14 mouse cellular contexts compared by ENCODE assay signal in genomic region chr1:132128311-132128710, GRCm38 (mm10). TPM values are rescaled to one million over a fixed set of nuclear protein-coding genes. Genes with fewer than 3 reads are reported as not detected.
A peak's percentile ranks its signal among the peaks of the same experiment; 100 is the strongest.
DNase-seq lines count a peak whose midpoint lies in the region; ATAC-seq lines count a peak whose summit lies in the region.
"Had no signal": no experiment of that assay in that cellular context is flagged by ENCODE, and none has a peak within 500 bp of the region (broad histone marks: within the 10 kb centered on the region; RNA-seq: fewer than 3 reads in every experiment).

No protein-coding gene starts in this region.

- peak; percentile 24; the same call in 1 of the 2 replicates for ATAC-seq in kidney, embryonic 15.5 days (replicated peaks; ENCODE audit: low FRiP score)
- ATAC-seq in kidney, embryonic 16.5 days (ENCODE audit: low FRiP score, low TSS enrichment): peak; percentile 28; the same call in 1 of the 2 replicates
- no peak for ATAC-seq in stomach, embryonic 15.5 days (ENCODE audit: insufficient read depth, low FRiP score, low read depth)
- ATAC-seq in hindbrain, embryonic 14.5 days (ENCODE audit: low FRiP score): no peak
- ATAC-seq in midbrain, embryonic 16.5 days: no peak
- ATAC-seq: intestine, postnatal 0 days; midbrain, embryonic 15.5 days had no signal

- peaks cover 57% of the 10 kb centered on the region for H3K4me1 ChIP-seq in kidney, embryonic 15.5 days
- peaks cover 45% of the 10 kb centered on the region for H3K4me1 ChIP-seq in kidney, embryonic 16.5 days (ENCODE audit: insufficient read depth, low read length)
- H3K4me1 ChIP-seq in stomach, embryonic 15.5 days: peaks cover 30% of the 10 kb centered on the region
- H3K4me1 ChIP-seq in hindbrain, embryonic 14.5 days (replicated peaks; ENCODE audit: control insufficient read depth, insufficient read depth, low read length): no peaks in the 10 kb centered on the region; the same call in 1 of the 2 replicates
- peaks cover 9% of the 10 kb centered on the region; the same call in 1 of the 2 replicates for H3K4me1 ChIP-seq in midbrain, embryonic 16.5 days (ENCODE audit: control insufficient read depth, insufficient read depth, low read length)

- no peaks in the 10 kb centered on the region for H3K27me3 ChIP-seq in kidney, embryonic 15.5 days
- no peaks in the 10 kb centered on the region for H3K27me3 ChIP-seq in kidney, embryonic 16.5 days (ENCODE audit: insufficient read depth, low read length)
- no peaks in the 10 kb centered on the region; the same call in 1 of the 2 replicates for H3K27me3 ChIP-seq in stomach, embryonic 15.5 days (replicated peaks)
- no peaks in the 10 kb centered on the region for H3K27me3 ChIP-seq in hindbrain, embryonic 14.5 days (ENCODE audit: control insufficient read depth, insufficient read depth, low read length)
- no peaks in the 10 kb centered on the region for H3K27me3 ChIP-seq in midbrain, embryonic 16.5 days (ENCODE audit: control insufficient read depth, insufficient read depth, low read depth, low read length)
- H3K27me3 ChIP-seq: limb, embryonic 13.5 days; midbrain, embryonic 15.5 days; neural tube, embryonic 13.5 days had no signal

- WGBS in kidney, embryonic 15.5 days: 45% methylated on average over 7 of the region's 7 CpGs
- WGBS in kidney, embryonic 16.5 days: 47% methylated on average over 7 of the region's 7 CpGs
- WGBS in stomach, embryonic 15.5 days: 54% methylated on average over 7 of the region's 7 CpGs
- WGBS in hindbrain, embryonic 14.5 days: 73% methylated on average over 7 of the region's 7 CpGs
- 88% methylated on average over 7 of the region's 7 CpGs for WGBS in midbrain, embryonic 16.5 days

- no peaks in the 10 kb centered on the region for H3K36me3 ChIP-seq in kidney, embryonic 15.5 days
- no peaks in the 10 kb centered on the region for H3K36me3 ChIP-seq in kidney, embryonic 16.5 days (ENCODE audit: insufficient read depth, low read length)
- no peaks in the 10 kb centered on the region for H3K36me3 ChIP-seq in stomach, embryonic 15.5 days
- no peaks in the 10 kb centered on the region for H3K36me3 ChIP-seq in hindbrain, embryonic 14.5 days (replicated peaks; ENCODE audit: control insufficient read depth, insufficient read depth)
- H3K36me3 ChIP-seq in midbrain, embryonic 16.5 days (ENCODE audit: control insufficient read depth, insufficient read depth, low read length): no peaks in the 10 kb centered on the region
- H3K36me3 ChIP-seq: limb, embryonic 13.5 days; midbrain, embryonic 15.5 days; neural tube, embryonic 13.5 days had no signal

- no peak overlapping the region for H3K4me3 ChIP-seq in kidney, embryonic 15.5 days (replicated peaks)
- H3K4me3 ChIP-seq in kidney, embryonic 16.5 days (ENCODE audit: low read length): no peak overlapping the region
- no peak overlapping the region for H3K4me3 ChIP-seq in stomach, embryonic 15.5 days (replicated peaks)
- no peak overlapping the region for H3K4me3 ChIP-seq in hindbrain, embryonic 14.5 days (replicated peaks; ENCODE audit: low read length)
- H3K4me3 ChIP-seq in midbrain, embryonic 16.5 days (ENCODE audit: low read depth, low read length): no peak overlapping the region
- H3K4me3 ChIP-seq: limb, embryonic 13.5 days; midbrain, embryonic 15.5 days; neural tube, embryonic 13.5 days had no signal

- peak; percentile 32 for DNase-seq in gastrocnemius, postnatal 25 days
- DNase-seq in gastrocnemius, postnatal 10 days: no peak
- no peak for DNase-seq in kidney, adult 8-10 months
- DNase-seq in hindbrain, embryonic 14.5 days (ENCODE audit: low spot score): no peak
- DNase-seq: cerebellum, adult 9-11 months; thymus, adult 2 months had no signal

- H3K9ac ChIP-seq in kidney, embryonic 15.5 days: no peak overlapping the region
- peak overlapping the region; percentile 5; the same call in 1 of the 2 replicates for H3K9ac ChIP-seq in kidney, embryonic 16.5 days (replicated peaks; ENCODE audit: low read length)
- no peak overlapping the region for H3K9ac ChIP-seq in stomach, embryonic 15.5 days
- no peak overlapping the region for H3K9ac ChIP-seq in hindbrain, embryonic 14.5 days
- no peak overlapping the region for H3K9ac ChIP-seq in midbrain, embryonic 16.5 days (ENCODE audit: low read depth, low read length)
- H3K9ac ChIP-seq: limb, embryonic 13.5 days; midbrain, embryonic 15.5 days; neural tube, embryonic 13.5 days had no signal

- peak overlapping the region; percentile 57 for H3K27ac ChIP-seq in kidney, embryonic 15.5 days
- H3K27ac ChIP-seq in kidney, embryonic 16.5 days (ENCODE audit: low read length): peak overlapping the region; percentile 44
- peak overlapping the region; percentile 31; the same call in 1 of the 2 replicates for H3K27ac ChIP-seq in stomach, embryonic 15.5 days
- H3K27ac ChIP-seq in hindbrain, embryonic 14.5 days: no peak overlapping the region
- H3K27ac ChIP-seq in midbrain, embryonic 16.5 days (ENCODE audit: low read length): no peak overlapping the region
- H3K27ac ChIP-seq: limb, embryonic 13.5 days; midbrain, embryonic 15.5 days; neural tube, embryonic 13.5 days had no signal

- H3K9me3 ChIP-seq in kidney, embryonic 15.5 days (replicated peaks): no peaks in the 10 kb centered on the region
- no peaks in the 10 kb centered on the region for H3K9me3 ChIP-seq in kidney, embryonic 16.5 days (ENCODE audit: low read length)
- no peaks in the 10 kb centered on the region for H3K9me3 ChIP-seq in stomach, embryonic 15.5 days
- no peaks in the 10 kb centered on the region for H3K9me3 ChIP-seq in hindbrain, embryonic 14.5 days (ENCODE audit: control insufficient read depth, low read length)
- no peaks in the 10 kb centered on the region; the same call in 1 of the 2 replicates for H3K9me3 ChIP-seq in midbrain, embryonic 16.5 days (replicated peaks; ENCODE audit: control insufficient read depth, low read length, poor library complexity, severe bottlenecking)
- H3K9me3 ChIP-seq: limb, embryonic 13.5 days; midbrain, embryonic 15.5 days; neural tube, embryonic 13.5 days had no signal

- no peak overlapping the region for H3K4me2 ChIP-seq in kidney, embryonic 15.5 days
- no peak overlapping the region for H3K4me2 ChIP-seq in kidney, embryonic 16.5 days (replicated peaks; ENCODE audit: low read depth, low read length)
- H3K4me2 ChIP-seq in stomach, embryonic 15.5 days: no peak overlapping the region
- H3K4me2 ChIP-seq in hindbrain, embryonic 14.5 days (replicated peaks): no peak overlapping the region
- no peak overlapping the region for H3K4me2 ChIP-seq in midbrain, embryonic 16.5 days (ENCODE audit: low read length)
- H3K4me2 ChIP-seq: limb, embryonic 13.5 days; midbrain, embryonic 15.5 days; neural tube, embryonic 13.5 days had no signal

RNA-seq across cellular contexts. Expression of gene Cdk18, which starts 11.2 kb away (rescaled TPM):
- 1 to 10 TPM; 1.4 to 3.2 TPM for total RNA-seq in gastrocnemius, postnatal 25 days (2021)
- total RNA-seq in gastrocnemius, postnatal 10 days (2021): 1 to 10 TPM; 1.2 to 2.3 TPM
- 7.6 and 8.1 TPM in 2 replicates for polyA plus RNA-seq in kidney, embryonic 15.5 days (2015; fragmentation: Nextera tagmentation; extraction: Ambion mirVana)
- polyA plus RNA-seq in kidney, embryonic 16.5 days (2015; fragmentation: Nextera tagmentation; extraction: Ambion mirVana): 9.0 and 9.3 TPM in 2 replicates
- polyA plus RNA-seq in stomach, embryonic 15.5 days (2015; fragmentation: Nextera tagmentation; extraction: Ambion mirVana): 7.2 and 9.7 TPM in 2 replicates
- 0.37 and 0.63 TPM in 2 replicates for polyA plus RNA-seq in hindbrain, embryonic 14.5 days (2014; fragmentation: Nextera tagmentation; extraction: Ambion mirVana)
- polyA plus RNA-seq in midbrain, embryonic 16.5 days (2015; fragmentation: Nextera tagmentation; extraction: Ambion mirVana): 1.7 and 2.4 TPM in 2 replicates

Comparison
In these comparisons a context has a peak if more than half of its experiments do, and no peak if none do; other contexts are left out.
1. ATAC-seq: peak in kidney, embryonic 15.5 days (single experiment) and kidney, embryonic 16.5 days (single experiment); none in stomach, embryonic 15.5 days (single experiment), hindbrain, embryonic 14.5 days (single experiment) and midbrain, embryonic 16.5 days (single experiment).
2. H3K27ac ChIP-seq: peak in kidney, embryonic 15.5 days (single experiment), kidney, embryonic 16.5 days (single experiment) and stomach, embryonic 15.5 days (single experiment); none in hindbrain, embryonic 14.5 days (single experiment) and midbrain, embryonic 16.5 days (single experiment).